Mouse (Mus musculus): ENCODE results near the gene Wdr49.

DNA sequence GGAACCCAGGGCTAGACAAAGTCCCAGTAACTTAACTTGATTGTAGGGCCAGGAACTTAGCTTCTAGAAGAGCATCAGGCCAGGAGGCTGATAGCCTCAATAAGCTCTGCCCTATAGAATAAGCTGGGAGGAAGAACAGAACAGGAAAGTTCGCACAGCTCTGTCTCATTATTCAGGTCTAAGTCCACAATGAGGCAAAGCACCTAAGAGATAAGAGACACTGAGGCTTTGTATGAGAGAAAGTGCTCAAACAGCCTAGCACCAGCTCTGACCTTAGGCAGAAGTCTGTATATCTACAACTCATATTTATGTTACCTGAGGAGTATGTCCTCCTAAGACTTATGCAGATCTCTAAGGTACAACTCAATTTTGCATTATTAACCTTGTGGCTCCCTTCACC, 40.6 kb upstream of the Wdr49 start:
- TF ChIP-seq POLR2A (IDR thresholded peaks at IDR 0.05; ENCODE audit: insufficient read length, low read depth) = no peak
- no peak for TF ChIP-seq MAX (IDR thresholded peaks at IDR 0.05; ENCODE audit: low read depth)
- TF ChIP-seq POLR2AphosphoS2 (IDR thresholded peaks at IDR 0.05; ENCODE audit: insufficient read length, low read depth) = no peak
- TF ChIP-seq SRF (IDR thresholded peaks at IDR 0.05; ENCODE audit: control insufficient read depth, insufficient read length, low read depth) = no peak
- TF ChIP-seq USF1 (IDR thresholded peaks at IDR 0.05; ENCODE audit: low read depth) = no peak

Measured in myocyte (in vitro differentiated cells).